In genomic region chr11:5533108-5533507, GRCm38 (mm10) we compare ENCODE assay signal across 15 mouse cellular contexts. TPM values are rescaled to one million over a fixed set of nuclear protein-coding genes. Genes with fewer than 3 reads are reported as not detected.
DNase-seq lines count a peak whose midpoint lies in the region; ATAC-seq and TF ChIP-seq lines count a peak whose summit lies in the region.
"Had no signal": no experiment of that assay in that cellular context is flagged by ENCODE, and none has a peak within 500 bp of the region (broad histone marks: within the 10 kb centered on the region; RNA-seq: fewer than 3 reads in every experiment).

No protein-coding gene starts in this region.

- H3K27ac ChIP-seq in kidney, embryonic 14.5 days (ENCODE audit: low read depth, low read length): no peak overlapping the region
- H3K27ac ChIP-seq in intestine, embryonic 16.5 days (ENCODE audit: low read length): 0 out of 2 replicates have a peak overlapping the region, but pooled peaks have one; percentile 8
- H3K27ac ChIP-seq in kidney, postnatal 0 days: peak overlapping the region; percentile 31; the same call in 1 of the 2 replicates
- H3K27ac ChIP-seq in embryonic facial prominence, embryonic 10.5 days (replicated peaks): no peak overlapping the region
- H3K27ac ChIP-seq: heart, embryonic 13.5 days; stomach, embryonic 15.5 days had no signal

- 85% methylated on average over 5 of the region's 5 CpGs for WGBS in kidney, embryonic 14.5 days
- 88% methylated on average over 5 of the region's 5 CpGs for WGBS in intestine, embryonic 16.5 days
- 74% methylated on average over 5 of the region's 5 CpGs for WGBS in kidney, postnatal 0 days
- 81% methylated on average over 5 of the region's 5 CpGs for WGBS in embryonic facial prominence, embryonic 10.5 days

- peak; percentile 64 for TF ChIP-seq CTCF in kidney, postnatal 0 days (IDR thresholded peaks at IDR 0.05; ENCODE audit: low read depth)

- no peak overlapping the region for H3K4me2 ChIP-seq in kidney, embryonic 14.5 days (replicated peaks; ENCODE audit: low read depth, low read length)
- H3K4me2 ChIP-seq in intestine, embryonic 16.5 days (ENCODE audit: low read depth, low read length): no peak overlapping the region
- no peak overlapping the region for H3K4me2 ChIP-seq in kidney, postnatal 0 days (ENCODE audit: low read length)
- H3K4me2 ChIP-seq: heart, embryonic 13.5 days; stomach, embryonic 15.5 days had no signal

- no peaks in the 10 kb centered on the region for H3K27me3 ChIP-seq in kidney, embryonic 14.5 days (ENCODE audit: control insufficient read depth, insufficient read depth, low read length)
- H3K27me3 ChIP-seq in intestine, embryonic 16.5 days (replicated peaks; ENCODE audit: control insufficient read depth, insufficient read depth, low read length): no peaks in the 10 kb centered on the region
- no peaks in the 10 kb centered on the region for H3K27me3 ChIP-seq in kidney, postnatal 0 days (ENCODE audit: insufficient read depth, low read length)
- H3K27me3 ChIP-seq in embryonic facial prominence, embryonic 10.5 days (replicated peaks; ENCODE audit: low read depth, poor library complexity, severe bottlenecking): no peaks in the 10 kb centered on the region
- H3K27me3 ChIP-seq: heart, embryonic 13.5 days; stomach, embryonic 15.5 days had no signal

- no peak overlapping the region for H3K4me3 ChIP-seq in kidney, embryonic 14.5 days (ENCODE audit: low read length)
- H3K4me3 ChIP-seq in intestine, embryonic 16.5 days (ENCODE audit: low read length): no peak overlapping the region
- no peak overlapping the region for H3K4me3 ChIP-seq in kidney, postnatal 0 days (replicated peaks; ENCODE audit: low read depth, low read length)
- no peak overlapping the region for H3K4me3 ChIP-seq in embryonic facial prominence, embryonic 10.5 days
- H3K4me3 ChIP-seq: heart, embryonic 13.5 days; stomach, embryonic 15.5 days had no signal

- no peak for ATAC-seq in kidney, embryonic 14.5 days (ENCODE audit: low FRiP score, low TSS enrichment)
- peak; percentile 85 for ATAC-seq in intestine, embryonic 16.5 days
- peak; percentile 86 for ATAC-seq in kidney, postnatal 0 days (replicated peaks; ENCODE audit: low FRiP score, low read depth)
- ATAC-seq: CD4-positive, CD25-positive, alpha-beta regulatory T cell, adult 4 months had no signal

- no peaks in the 10 kb centered on the region for H3K9me3 ChIP-seq in kidney, embryonic 14.5 days (ENCODE audit: control insufficient read depth, low read length)
- no peaks in the 10 kb centered on the region for H3K9me3 ChIP-seq in intestine, embryonic 16.5 days (ENCODE audit: control insufficient read depth, low read length)
- H3K9me3 ChIP-seq in kidney, postnatal 0 days (replicated peaks; ENCODE audit: low read length): no peaks in the 10 kb centered on the region
- H3K9me3 ChIP-seq in embryonic facial prominence, embryonic 10.5 days: no peaks in the 10 kb centered on the region
- H3K9me3 ChIP-seq: heart, embryonic 13.5 days; stomach, embryonic 15.5 days had no signal

- 0 out of 2 replicates have a peak, but pooled peaks cover 6% of the 10 kb centered on the region for H3K4me1 ChIP-seq in kidney, embryonic 14.5 days (ENCODE audit: control insufficient read depth, insufficient read depth, low read length)
- H3K4me1 ChIP-seq in intestine, embryonic 16.5 days (ENCODE audit: control insufficient read depth, insufficient read depth, low read length): 0 out of 2 replicates have a peak, but pooled peaks cover 3% of the 10 kb centered on the region
- H3K4me1 ChIP-seq in kidney, postnatal 0 days (replicated peaks; ENCODE audit: insufficient read depth, low read length): no peaks in the 10 kb centered on the region
- peaks cover 2% of the 10 kb centered on the region for H3K4me1 ChIP-seq in embryonic facial prominence, embryonic 10.5 days
- H3K4me1 ChIP-seq: heart, embryonic 13.5 days; stomach, embryonic 15.5 days had no signal

- DNase-seq in kidney, adult 11 months: peak; percentile 94
- peak; percentile 47 for DNase-seq in kidney, postnatal 0 days (ENCODE audit: low spot score)
- peak; percentile 30 for DNase-seq in lung, postnatal 25 days (ENCODE audit: low spot score)
- DNase-seq in frontal cortex, postnatal 25 days (ENCODE audit: low spot score in 2 of 2): no peak
- no peak for DNase-seq in adrenal gland, postnatal 4 days (ENCODE audit: low spot score in 2 of 2)
- no peak for DNase-seq in embryonic facial prominence, embryonic 10.5 days (ENCODE audit: low spot score)
- DNase-seq: adrenal gland, postnatal 14 days had no signal

- H3K9ac ChIP-seq in kidney, embryonic 14.5 days (ENCODE audit: low read depth, low read length): no peak overlapping the region
- no peak overlapping the region for H3K9ac ChIP-seq in intestine, embryonic 16.5 days (ENCODE audit: low read depth, low read length)
- H3K9ac ChIP-seq in kidney, postnatal 0 days (ENCODE audit: low read depth, low read length): no peak overlapping the region
- H3K9ac ChIP-seq: heart, embryonic 13.5 days; stomach, embryonic 15.5 days had no signal

- peaks cover 73% of the 10 kb centered on the region for H3K36me3 ChIP-seq in kidney, embryonic 14.5 days (ENCODE audit: control insufficient read depth, insufficient read depth, low read length)
- peaks cover 23% of the 10 kb centered on the region for H3K36me3 ChIP-seq in intestine, embryonic 16.5 days (ENCODE audit: control insufficient read depth, insufficient read depth, low read length)
- peaks cover 42% of the 10 kb centered on the region for H3K36me3 ChIP-seq in kidney, postnatal 0 days (ENCODE audit: insufficient read depth, low read length)
- H3K36me3 ChIP-seq in embryonic facial prominence, embryonic 10.5 days (replicated peaks): peaks cover 94% of the 10 kb centered on the region

RNA-seq across cellular contexts. Expression of gene Ccdc117, which starts 8.9 kb away (rescaled TPM):
- 11.1 and 21.3 TPM in 2 replicates for polyA plus RNA-seq in kidney, embryonic 14.5 days (2014; fragmentation: Nextera tagmentation; extraction: Ambion mirVana)
- 11.1 and 11.9 TPM in 2 replicates for polyA plus RNA-seq in intestine, embryonic 16.5 days (2015; fragmentation: Nextera tagmentation; extraction: Ambion mirVana)
- 14.7 and 15.5 TPM in 2 replicates for polyA plus RNA-seq in kidney, postnatal 0 days (2015; fragmentation: Nextera tagmentation; extraction: Ambion mirVana)
- 10 to 100 TPM; 24.2 to 25.0 TPM for total RNA-seq in adrenal gland, postnatal 4 days (2021)
- 28.7 and 33.2 TPM in 2 replicates for polyA plus RNA-seq in embryonic facial prominence, embryonic 10.5 days (2016; fragmentation: Nextera tagmentation; extraction: Ambion mirVana)

RNA-seq across cellular contexts. Expression of gene Xbp1, which starts 12.6 kb away (rescaled TPM):
- 141 and 174 TPM in 2 replicates for polyA plus RNA-seq in kidney, embryonic 14.5 days (2014; fragmentation: Nextera tagmentation; extraction: Ambion mirVana)
- 222 and 249 TPM in 2 replicates for polyA plus RNA-seq in intestine, embryonic 16.5 days (2015; fragmentation: Nextera tagmentation; extraction: Ambion mirVana)
- polyA plus RNA-seq in kidney, postnatal 0 days (2015; fragmentation: Nextera tagmentation; extraction: Ambion mirVana): 195 and 199 TPM in 2 replicates
- total RNA-seq in adrenal gland, postnatal 4 days (2021): 100 to 1,000 TPM; 129 to 137 TPM
- polyA plus RNA-seq in embryonic facial prominence, embryonic 10.5 days (2016; fragmentation: Nextera tagmentation; extraction: Ambion mirVana): 119 and 129 TPM in 2 replicates

RNA-seq across cellular contexts. Expression of gene Ankrd36, which starts 36.4 kb away (rescaled TPM):
- not detected in 2 replicates for polyA plus RNA-seq in kidney, embryonic 14.5 days (2014; fragmentation: Nextera tagmentation; extraction: Ambion mirVana)
- polyA plus RNA-seq in intestine, embryonic 16.5 days (2015; fragmentation: Nextera tagmentation; extraction: Ambion mirVana): not detected in 2 replicates
- polyA plus RNA-seq in kidney, postnatal 0 days (2015; fragmentation: Nextera tagmentation; extraction: Ambion mirVana): not detected in 2 replicates
- not detected for total RNA-seq in adrenal gland, postnatal 4 days (2021)
- not detected in 2 replicates for polyA plus RNA-seq in embryonic facial prominence, embryonic 10.5 days (2016; fragmentation: Nextera tagmentation; extraction: Ambion mirVana)
- total RNA-seq: adrenal gland, postnatal 14 days; common myeloid progenitor, adult 5-6 weeks; left cerebral cortex, adult 8-10 months; neutrophil, adult 5-6 weeks had no signal
- polyA plus RNA-seq: CD4-positive, CD25-positive, alpha-beta regulatory T cell, adult 4 months; heart, embryonic 13.5 days had no signal

Comparison
In these comparisons a context has a peak if more than half of its experiments do, and no peak if none do; other contexts are left out.
1. H3K27ac ChIP-seq: peak in intestine, embryonic 16.5 days (single experiment) and kidney, postnatal 0 days (single experiment); none in kidney, embryonic 14.5 days (single experiment) and embryonic facial prominence, embryonic 10.5 days (single experiment).
2. DNase-seq: peak in kidney, adult 11 months (single experiment), kidney, postnatal 0 days (single experiment) and lung, postnatal 25 days (single experiment); none in frontal cortex, postnatal 25 days (0 of 2), adrenal gland, postnatal 4 days (0 of 2) and embryonic facial prominence, embryonic 10.5 days (single experiment).